Mouse (Mus musculus) right cerebral cortex, postnatal 14 days (tissue): ENCODE results near the gene 4930539E08Rik.

Source experiments
- DNase-seq: peaks from one replicate; pipeline ENCODE4 v3.0.0; 2022

4930539E08Rik gene

GRCm38 (mm10) chr17:28915060-28915628 is at the start of gene 4930539E08Rik:
TSS of gene 4930539E08Rik (minus strand) at chr17:28915324.
- DNase-seq, result no peak

- no peak for DNase-seq
These were observed 46.5 kb upstream of the 4930539E08Rik start for GRCm38 (mm10) chr17:28961596-28961995.

- DNase-seq, result no peak
These were observed 45.5 kb upstream of the 4930539E08Rik start for GRCm38 (mm10) chr17:28960597-28960996.

- DNase-seq, result no peak
These were observed 39.3 kb upstream of the 4930539E08Rik start for GRCm38 (mm10) chr17:28954416-28954815.

GRCm38 (mm10) chr17:28953251-28953650 is 38.1 kb upstream of the 4930539E08Rik start:
- DNase-seq, result no peak

DNA sequence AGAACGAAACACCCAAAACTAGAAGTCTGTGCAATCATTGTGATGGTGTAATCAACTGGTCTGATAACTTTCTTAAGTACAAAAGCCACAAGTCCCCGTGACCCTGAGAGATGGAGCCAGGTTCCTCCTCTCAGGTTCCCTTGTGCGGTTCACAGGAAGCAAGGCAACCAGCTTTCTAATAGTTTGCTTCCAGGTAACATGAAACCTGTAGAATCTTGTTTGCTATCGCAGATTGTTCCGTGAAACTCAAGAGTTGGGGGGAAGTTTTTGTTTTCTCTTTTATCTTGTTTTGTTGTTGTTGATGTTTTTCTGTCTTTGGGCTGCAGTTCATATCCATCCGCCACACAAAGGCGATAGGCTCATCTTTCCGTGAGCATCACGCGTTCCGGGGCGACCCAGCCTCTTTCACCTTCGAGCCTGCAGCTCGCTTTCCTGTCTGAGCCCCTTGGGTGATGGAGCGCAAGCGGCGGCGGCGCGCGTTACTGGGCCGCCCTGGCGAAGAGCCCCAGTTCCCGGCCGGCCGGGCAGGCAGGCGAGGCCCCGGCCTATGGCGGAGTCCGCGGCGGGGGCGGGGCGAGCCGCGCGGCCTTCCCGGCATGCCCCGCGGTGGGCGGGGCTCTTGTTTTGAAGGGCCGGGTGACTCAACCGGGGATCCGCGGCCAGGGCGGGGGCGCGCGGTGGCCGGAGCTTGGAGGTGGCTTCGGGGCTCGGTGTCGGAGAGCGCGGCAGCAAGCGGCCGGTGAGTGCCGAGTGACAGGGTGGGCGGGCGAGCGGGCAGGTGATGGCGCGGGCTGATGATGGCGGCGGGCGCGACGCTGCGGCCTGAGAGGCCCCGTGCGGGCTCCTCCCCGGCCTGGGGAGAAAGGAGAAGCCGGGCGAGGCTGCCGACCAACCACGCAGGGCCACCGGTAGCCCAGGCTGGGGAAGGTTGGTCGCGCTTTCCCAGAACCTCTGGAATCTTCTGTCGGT is 37.0 kb upstream of the 4930539E08Rik start, which contains the start of gene Kctd20:
Kctd20 (plus strand) TSS at position 120 of the 969 bp plus-strand sequence.
- DNase-seq, result peak; percentile 85

DNA sequence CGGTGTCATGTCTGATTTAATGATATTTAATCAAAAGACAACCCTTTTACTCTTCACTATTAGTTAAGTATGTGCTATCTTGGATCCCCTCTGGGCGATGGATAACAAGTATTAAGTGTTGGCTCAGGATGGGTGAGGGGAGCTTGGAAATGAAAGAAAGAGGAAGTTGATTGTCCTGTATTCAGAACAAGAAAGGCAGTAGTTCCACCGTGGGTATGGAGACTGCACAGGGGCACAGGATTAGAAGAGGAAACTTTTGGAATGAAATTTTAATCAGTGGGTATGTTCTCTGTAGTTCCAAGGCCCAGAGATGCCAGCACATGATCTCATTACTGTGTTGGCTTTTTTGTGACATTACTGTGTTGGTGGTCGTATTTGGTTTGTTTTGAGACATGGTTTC is 35.6 kb upstream of the 4930539E08Rik start:
- DNase-seq, result no peak

GRCm38 (mm10) chr17:28948661-28949060 is 33.5 kb upstream of the 4930539E08Rik start:
- DNase-seq, result no peak

DNA sequence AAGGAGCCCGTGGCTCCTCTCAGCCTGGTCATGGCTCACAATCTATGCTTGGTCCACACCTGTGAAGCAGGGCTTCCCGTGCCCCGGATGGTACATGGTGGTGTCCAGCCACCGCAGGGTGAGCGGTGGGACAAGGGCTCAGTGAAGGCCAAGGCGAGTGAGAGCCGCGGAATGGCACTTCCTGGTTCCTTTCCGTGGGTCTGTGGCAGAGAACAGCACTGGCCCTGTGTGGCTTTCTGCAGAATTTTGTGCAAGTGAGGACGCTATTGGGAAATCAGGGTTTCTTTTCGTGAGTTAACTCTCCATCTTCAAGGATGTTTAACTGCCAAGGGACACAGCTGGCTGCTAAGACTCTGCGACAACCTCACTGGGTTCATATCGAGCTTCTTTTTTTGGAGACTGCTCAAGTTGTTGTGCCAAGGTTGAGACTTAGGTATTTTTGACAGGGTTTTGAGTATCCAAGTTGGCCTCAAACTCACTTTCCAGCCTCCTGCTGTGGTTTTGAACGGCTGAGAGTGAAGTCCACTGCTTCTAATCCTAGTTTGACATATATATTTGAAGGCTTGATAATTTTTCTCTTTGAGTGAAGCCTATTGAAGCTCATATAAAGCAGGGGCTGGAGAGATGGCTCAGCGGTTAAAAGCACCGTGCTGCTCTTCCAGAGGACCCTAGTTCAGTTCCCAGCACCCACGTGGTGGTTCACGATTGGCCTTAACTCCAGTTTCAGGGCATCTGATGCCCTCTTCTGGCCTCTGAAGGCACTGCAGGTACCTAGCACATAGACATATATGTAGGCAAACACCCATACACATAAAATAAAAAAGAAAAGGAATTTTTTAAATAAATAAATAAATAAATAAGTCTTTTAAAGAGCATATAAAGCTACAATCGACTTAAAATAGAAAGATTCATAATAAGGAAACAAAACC is 32.2 kb upstream of the 4930539E08Rik start:
- no peak for DNase-seq

GRCm38 (mm10) chr17:28944481-28944880 is 29.4 kb upstream of the 4930539E08Rik start:
- DNase-seq, result no peak

DNA sequence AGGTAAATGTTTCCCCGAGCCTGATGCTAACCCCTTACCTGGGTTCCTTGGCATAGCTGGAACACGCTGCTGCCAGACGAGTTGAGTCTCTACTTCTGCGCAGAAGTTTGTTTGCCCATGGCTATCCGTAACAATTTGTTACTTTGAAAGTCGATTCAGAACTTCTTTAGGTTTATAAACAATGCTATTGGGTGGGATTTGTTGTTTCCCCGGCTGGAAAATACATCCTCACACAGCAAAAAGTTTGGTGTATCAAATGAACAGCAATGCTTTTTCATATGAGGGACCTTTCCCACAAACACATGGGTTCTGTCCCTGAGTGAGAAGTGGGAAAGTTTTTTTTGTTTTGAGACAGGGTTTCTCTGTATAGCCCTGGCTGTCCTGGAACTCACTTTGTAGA is 28.6 kb upstream of the 4930539E08Rik start, which contains the start of gene Pxt1:
Pxt1 (minus strand) TSS at position 101 of the 400 bp plus-strand sequence.
- DNase-seq, result no peak

DNA sequence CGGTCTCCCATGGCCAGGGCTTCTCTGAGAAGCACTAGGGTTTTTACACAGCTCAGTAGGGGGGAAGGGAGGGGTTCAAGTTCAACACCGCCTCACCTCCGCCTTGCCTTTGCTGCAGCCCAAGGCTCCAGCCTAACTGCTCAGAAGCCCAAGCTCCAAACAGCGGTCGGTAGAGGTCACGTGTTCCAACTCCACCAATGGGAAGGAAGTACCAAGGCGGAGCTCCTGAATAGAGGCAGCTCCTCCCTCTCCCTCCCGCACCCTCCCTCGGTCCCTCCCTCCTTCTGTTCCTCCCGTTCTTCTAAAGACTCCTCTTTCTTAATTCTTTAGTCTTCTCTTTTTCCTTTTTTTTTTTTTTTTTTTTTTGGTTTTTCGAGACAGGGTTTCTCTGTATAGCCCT is 27.0 kb upstream of the 4930539E08Rik start:
- no peak for DNase-seq

GRCm38 (mm10) chr17:28940776-28941555 is 25.8 kb upstream of the 4930539E08Rik start:
- DNase-seq, result no peak

DNA sequence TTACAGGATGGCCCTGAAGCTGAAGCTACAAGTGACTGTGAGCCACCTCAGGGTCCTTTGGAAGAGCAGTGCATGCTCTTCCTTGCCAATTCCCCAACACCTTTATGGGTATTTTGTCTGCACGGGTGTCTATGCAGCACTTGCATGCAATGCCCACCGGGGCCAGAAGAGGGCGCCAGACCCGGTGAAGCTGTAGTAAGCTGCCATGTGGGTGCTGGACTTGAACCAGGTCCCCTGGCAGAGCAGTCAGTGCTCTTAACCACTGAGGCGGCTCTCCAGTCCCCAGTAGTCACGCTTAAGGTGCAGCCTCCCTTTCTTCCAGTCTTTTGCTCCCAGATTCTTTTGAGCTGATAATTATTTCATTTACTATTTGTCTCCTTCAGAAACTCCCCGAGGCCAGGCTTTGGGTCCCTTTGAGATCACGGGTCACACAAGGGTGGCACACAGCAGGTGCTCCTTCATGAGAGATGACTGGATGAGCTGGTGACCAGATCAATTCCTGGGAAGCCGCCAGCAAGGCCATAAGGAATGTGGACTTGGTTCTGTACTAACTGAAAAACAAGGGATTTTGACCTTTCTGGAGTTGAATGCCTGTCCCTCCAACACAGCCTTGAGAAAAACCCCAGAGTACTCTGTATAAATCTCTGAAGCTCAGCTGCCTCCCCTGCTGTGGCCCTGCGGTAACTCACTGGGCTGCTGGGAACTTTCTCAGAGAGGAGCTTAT is 21.7 kb upstream of the 4930539E08Rik start:
- peak; percentile 57 for DNase-seq

DNA sequence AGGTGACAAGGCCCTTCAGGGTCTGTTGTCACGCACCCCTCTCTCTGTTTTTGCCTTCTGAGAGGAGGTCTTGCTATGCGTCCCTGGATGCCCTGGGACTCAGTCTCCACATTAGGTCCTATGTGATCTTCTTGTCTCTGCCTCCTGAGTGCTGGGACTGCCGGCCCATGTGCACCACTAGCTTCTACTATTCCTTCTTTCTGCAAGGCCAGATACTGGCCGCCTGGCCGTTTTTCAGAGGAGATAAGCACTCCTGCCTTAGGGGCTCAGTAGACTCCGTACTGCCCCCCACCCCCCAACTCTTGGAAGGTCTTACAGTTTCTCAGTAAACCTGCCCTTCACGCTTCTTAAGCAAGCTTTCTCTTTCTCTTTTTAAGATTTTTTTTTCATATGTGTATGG is 21.0 kb upstream of the 4930539E08Rik start:
- no peak for DNase-seq

GRCm38 (mm10) chr17:28934120-28934916 is 19.2 kb upstream of the 4930539E08Rik start:
- no peak for DNase-seq

DNA sequence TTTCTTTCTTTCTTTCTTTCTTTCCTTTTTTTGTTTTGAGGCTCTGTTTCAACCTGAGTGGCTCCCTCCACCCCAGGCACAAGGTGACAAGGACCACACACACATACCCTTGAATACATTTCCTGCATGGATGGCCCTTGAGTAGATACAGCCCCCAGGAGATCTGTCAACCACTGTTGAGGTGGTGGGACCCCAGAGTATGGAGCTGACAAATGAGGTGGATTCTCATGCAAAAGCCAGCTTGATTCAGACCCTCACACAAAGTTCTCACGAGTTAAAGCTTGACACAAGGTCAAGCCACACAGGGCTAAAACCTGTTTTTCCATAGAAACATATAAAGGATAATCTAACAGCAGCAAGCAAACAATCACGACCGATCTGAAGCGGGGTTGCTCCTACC is 17.1 kb upstream of the 4930539E08Rik start:
- DNase-seq, result no peak

- DNase-seq, result no peak
These were observed 16.5 kb upstream of the 4930539E08Rik start for GRCm38 (mm10) chr17:28931436-28932211.

DNA sequence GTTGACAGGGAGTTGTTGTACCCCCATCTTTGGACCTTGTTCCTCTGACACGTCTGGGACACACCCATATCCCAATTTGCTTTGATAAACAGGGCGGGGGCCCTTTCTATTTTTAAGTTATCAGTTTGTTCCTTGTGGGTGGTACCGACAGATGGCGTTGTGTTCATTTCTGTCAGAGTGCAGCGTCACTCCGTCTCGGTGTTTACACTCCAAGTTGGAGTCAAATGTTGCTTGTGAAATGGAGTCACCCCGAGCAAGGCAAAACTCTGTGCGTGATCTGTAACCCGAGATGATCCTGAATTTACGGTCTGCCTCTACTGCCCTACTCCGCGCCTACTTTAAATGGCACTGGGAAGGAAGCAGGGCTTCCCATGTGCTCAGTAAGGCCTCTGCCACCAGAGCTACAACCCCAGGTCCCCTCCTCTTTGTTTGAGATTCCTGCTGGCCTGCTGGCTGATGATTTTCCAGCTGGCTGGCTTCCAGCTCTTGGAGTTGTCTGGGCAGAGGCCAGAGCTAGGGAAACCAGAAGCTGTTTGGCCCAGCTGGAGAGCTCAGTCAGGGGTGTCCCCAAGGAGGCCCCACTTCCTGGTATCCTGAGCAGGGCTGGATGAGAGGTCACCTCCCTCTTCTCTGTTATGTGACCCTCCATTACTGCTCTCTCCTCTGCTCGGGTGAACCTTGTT is 15.4 kb upstream of the 4930539E08Rik start:
- peak; percentile 69 for DNase-seq
